23 mouse cellular contexts compared by ENCODE assay signal in the genomic region with DNA sequence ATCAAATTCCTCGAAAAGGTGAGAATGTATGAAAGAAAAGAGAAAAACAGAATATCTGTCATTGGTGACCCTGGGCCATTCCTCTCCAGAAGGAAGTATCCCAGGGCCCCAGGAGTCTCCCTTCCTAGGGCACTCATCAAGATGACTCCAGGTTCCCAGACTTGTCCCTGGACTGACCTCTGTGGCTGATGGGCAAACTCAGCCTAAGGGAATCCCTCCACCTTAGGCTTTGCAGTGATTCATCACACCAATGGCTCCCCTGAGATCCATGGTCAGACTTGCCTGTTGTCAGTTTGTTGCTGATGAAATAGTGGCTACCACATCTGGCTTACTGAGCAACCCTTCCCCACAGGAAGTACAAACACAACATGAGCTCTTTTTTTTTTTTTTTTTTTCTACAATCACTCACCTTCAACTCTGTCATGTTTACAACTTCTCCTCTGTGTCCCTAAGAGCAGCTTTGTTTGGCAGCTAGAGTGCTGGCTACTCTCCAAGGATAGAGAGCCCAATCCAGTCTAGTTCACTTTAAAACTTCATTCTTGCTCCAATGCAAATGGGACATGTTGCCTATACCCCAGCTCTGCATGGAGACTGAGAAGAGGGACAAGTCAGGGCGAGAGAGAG.
DNase-seq lines count a peak whose midpoint lies in the region; ATAC-seq and TF ChIP-seq lines count a peak whose summit lies in the region.
"Had no signal": no experiment of that assay in that cellular context is flagged by ENCODE, and none has a peak within 500 bp of the region (broad histone marks: within the 10 kb centered on the region; RNA-seq: fewer than 3 reads in every experiment).

No protein-coding gene starts in this region.

- TF ChIP-seq POLR2A in kidney, adult 2 months (IDR thresholded peaks at IDR 0.05; ENCODE audit: low read depth, low read length): no peak
- TF ChIP-seq POLR2A in myocyte (IDR thresholded peaks at IDR 0.05; ENCODE audit: insufficient read length, low read depth): no peak

- WGBS in kidney, embryonic 15.5 days: 60% methylated on average over 2 of the region's 2 CpGs
- 66% methylated on average over 2 of the region's 2 CpGs for WGBS in kidney, adult 2 months
- WGBS in hindbrain, embryonic 13.5 days: 77% methylated on average over 2 of the region's 2 CpGs

- H3K27ac ChIP-seq in kidney, embryonic 15.5 days: no peak overlapping the region
- H3K27ac ChIP-seq in kidney, adult 2 months (ENCODE audit: insufficient read depth, low read depth, low read length): no peak overlapping the region
- H3K27ac ChIP-seq in hindbrain, embryonic 13.5 days: no peak overlapping the region
- H3K27ac ChIP-seq: embryonic facial prominence, embryonic 12.5 days; forebrain, embryonic 15.5 days; hindbrain, embryonic 12.5 days; limb, embryonic 12.5 days; midbrain, embryonic 13.5 days had no signal

- no peaks in the 10 kb centered on the region for H3K27me3 ChIP-seq in kidney, embryonic 15.5 days
- no peaks in the 10 kb centered on the region for H3K27me3 ChIP-seq in kidney, adult 2 months (replicated peaks; ENCODE audit: control insufficient read depth, insufficient read depth, low read length)
- no peaks in the 10 kb centered on the region for H3K27me3 ChIP-seq in myocyte (ENCODE audit: control insufficient read depth, insufficient read depth, insufficient read length)
- no peaks in the 10 kb centered on the region for H3K27me3 ChIP-seq in hindbrain, embryonic 13.5 days
- H3K27me3 ChIP-seq: embryonic facial prominence, embryonic 12.5 days; forebrain, embryonic 15.5 days; hindbrain, embryonic 12.5 days; limb, embryonic 12.5 days; midbrain, embryonic 13.5 days had no signal

- H3K4me1 ChIP-seq in kidney, embryonic 15.5 days: no peaks in the 10 kb centered on the region
- H3K4me1 ChIP-seq in kidney, adult 2 months (ENCODE audit: control insufficient read depth, insufficient read depth, low read length): no peaks in the 10 kb centered on the region
- no peaks in the 10 kb centered on the region for H3K4me1 ChIP-seq in hindbrain, embryonic 13.5 days (replicated peaks)
- H3K4me1 ChIP-seq: embryonic facial prominence, embryonic 12.5 days; forebrain, embryonic 15.5 days; hindbrain, embryonic 12.5 days; limb, embryonic 12.5 days; midbrain, embryonic 13.5 days had no signal

- H3K9me3 ChIP-seq in kidney, embryonic 15.5 days (replicated peaks): no peaks in the 10 kb centered on the region
- H3K9me3 ChIP-seq in hindbrain, embryonic 13.5 days: no peaks in the 10 kb centered on the region
- H3K9me3 ChIP-seq: embryonic facial prominence, embryonic 12.5 days; forebrain, embryonic 15.5 days; G1E; hindbrain, embryonic 12.5 days; limb, embryonic 12.5 days; midbrain, embryonic 13.5 days had no signal

- no peak for TF ChIP-seq CTCF in kidney, adult 2 months (conservative IDR thresholded peaks at IDR 0.05; ENCODE audit: insufficient read depth, insufficient read length, low read depth, low read length)

- no peak overlapping the region for H3K4me3 ChIP-seq in kidney, embryonic 15.5 days (replicated peaks)
- no peak overlapping the region for H3K4me3 ChIP-seq in kidney, adult 2 months (ENCODE audit: insufficient read depth, low read depth, low read length)
- H3K4me3 ChIP-seq in myocyte: no peak overlapping the region
- no peak overlapping the region for H3K4me3 ChIP-seq in hindbrain, embryonic 13.5 days
- H3K4me3 ChIP-seq: embryonic facial prominence, embryonic 12.5 days; forebrain, embryonic 15.5 days; hindbrain, embryonic 12.5 days; limb, embryonic 12.5 days; midbrain, embryonic 13.5 days had no signal

- peak; percentile 64; the same call in 1 of the 2 replicates for ATAC-seq in kidney, embryonic 15.5 days (replicated peaks; ENCODE audit: low FRiP score)
- ATAC-seq in hindbrain, embryonic 13.5 days (ENCODE audit: low FRiP score): no peak
- ATAC-seq: CD4-positive, CD25-positive, alpha-beta regulatory T cell, adult 4 months; forebrain, embryonic 15.5 days; midbrain, embryonic 13.5 days had no signal

- no peaks in the 10 kb centered on the region for H3K36me3 ChIP-seq in kidney, embryonic 15.5 days
- H3K36me3 ChIP-seq in kidney, adult 2 months (ENCODE audit: control insufficient read depth, insufficient read depth, low read length): no peaks in the 10 kb centered on the region
- H3K36me3 ChIP-seq in myocyte (ENCODE audit: control insufficient read depth, insufficient read depth): no peaks in the 10 kb centered on the region
- H3K36me3 ChIP-seq in hindbrain, embryonic 13.5 days: no peaks in the 10 kb centered on the region
- H3K36me3 ChIP-seq: embryonic facial prominence, embryonic 12.5 days; forebrain, embryonic 15.5 days; G1E; hindbrain, embryonic 12.5 days; limb, embryonic 12.5 days; midbrain, embryonic 13.5 days had no signal

- no peaks in the 10 kb centered on the region for H3K79me2 ChIP-seq in myocyte (ENCODE audit: control insufficient read depth, insufficient read depth)

- DNase-seq in kidney, adult 2 months: no peak
- DNase-seq in lung, postnatal 10 days: peak; percentile 8
- no peak for DNase-seq in lung, postnatal 36 days
- peak; percentile 73 for DNase-seq in adipocyte (ENCODE audit: low spot score)
- DNase-seq in layer of hippocampus, adult 9-11 months: no peak
- DNase-seq: cerebellum, adult 11 months; cerebellum, postnatal 14 days; gastrocnemius, postnatal 14 days; heart, postnatal 14 days; lung, adult 18-20 months; right cerebral cortex, postnatal 25 days; thymus, adult 2 months had no signal

- no peak overlapping the region for H3K9ac ChIP-seq in kidney, embryonic 15.5 days
- no peak overlapping the region for H3K9ac ChIP-seq in hindbrain, embryonic 13.5 days
- H3K9ac ChIP-seq: embryonic facial prominence, embryonic 12.5 days; forebrain, embryonic 15.5 days; hindbrain, embryonic 12.5 days; limb, embryonic 12.5 days; midbrain, embryonic 13.5 days had no signal

- H3K4me2 ChIP-seq in kidney, embryonic 15.5 days: no peak overlapping the region
- H3K4me2 ChIP-seq in myocyte (ENCODE audit: low read depth): peak overlapping the region; percentile 20
- H3K4me2 ChIP-seq in hindbrain, embryonic 13.5 days: no peak overlapping the region
- H3K4me2 ChIP-seq: embryonic facial prominence, embryonic 12.5 days; forebrain, embryonic 15.5 days; heart, embryonic 11.5 days; hindbrain, embryonic 12.5 days; limb, embryonic 12.5 days; midbrain, embryonic 13.5 days had no signal

- no peak overlapping the region for H3ac ChIP-seq in myocyte (ENCODE audit: control insufficient read depth, insufficient read length)

TF ChIP-seq in myocyte, 11 proteins besides CTCF, POLR2A, EP300 and RAD21:
- TF ChIP-seq SRF (IDR thresholded peaks at IDR 0.05; ENCODE audit: control insufficient read depth, insufficient read length, low read depth) (no peak), POLR2AphosphoS2 (IDR thresholded peaks at IDR 0.05; ENCODE audit: insufficient read length, low read depth) (no peak), MYOG (IDR thresholded peaks at IDR 0.05; ENCODE audit: control insufficient read depth in 1 of 3, insufficient read depth in 1 of 3, insufficient read length in 2 of 3, low read depth in 2 of 3) (no peak), REST (IDR thresholded peaks at IDR 0.05; ENCODE audit: insufficient read depth, insufficient read length) (no peak), TCF12 (IDR thresholded peaks at IDR 0.05; ENCODE audit: insufficient read depth, poor library complexity, severe bottlenecking) (no peak), CEBPB (IDR thresholded peaks at IDR 0.05; ENCODE audit: insufficient read depth, poor library complexity, severe bottlenecking) (peak; percentile 47; the same call in 1 of the 2 replicates), MAX (IDR thresholded peaks at IDR 0.05; ENCODE audit: low read depth) (no peak)

Comparison
In these comparisons a context has a peak if more than half of its experiments do, and no peak if none do; other contexts are left out.
1. DNase-seq: peak in lung, postnatal 10 days (single experiment) and adipocyte (single experiment); none in kidney, adult 2 months (single experiment), lung, postnatal 36 days (single experiment) and layer of hippocampus, adult 9-11 months (single experiment).